Mouse (Mus musculus) kidney, adult 2 months (tissue): Measurements from ENCODE around the gene Dido1.

Source experiments
- CTCF ChIP-seq: fragments of 200-500 bp; conservative IDR thresholded peaks from 2 replicates; pipeline ENCODE4 v1.5.1; 2011; ENCODE audit warnings: low read depth, mild to moderate bottlenecking, control low read depth, low read length, moderate library complexity, mixed read lengths; ENCODE audit not compliant: insufficient read depth, insufficient read length
- POLR2A ChIP-seq: fragments of 200-500 bp; IDR thresholded peaks from one replicate; pipeline ENCODE4 v1.6.1; 2011; ENCODE audit warnings: low read depth, low read length, control low read depth

DNA sequence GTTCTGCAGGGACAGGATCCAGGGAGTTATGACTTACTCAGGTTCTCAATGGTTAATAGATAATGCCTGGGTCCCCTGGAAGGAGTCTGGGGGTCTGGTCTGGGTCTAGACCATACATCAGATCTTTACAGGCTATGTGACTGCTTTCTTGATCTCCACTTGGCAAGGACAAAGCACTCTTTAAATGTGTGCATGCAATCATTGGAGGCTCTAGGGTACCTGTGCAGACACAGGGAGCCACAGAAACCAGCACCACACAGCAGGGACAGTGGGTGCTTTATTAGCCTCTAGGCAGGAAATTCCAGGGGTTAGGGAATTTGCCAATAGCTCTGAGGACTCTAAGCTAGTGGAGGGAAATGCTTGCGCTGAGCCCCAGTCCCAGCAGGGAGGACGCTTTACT, 97.9 kb downstream of the Dido1 start:
- TF ChIP-seq CTCF (no peak), POLR2A (no peak)
